Mouse (Mus musculus): ENCODE measurements at regions not wholly inside any gene's neighbourhood (a gene's known extent, or its start where the extent isn't known, plus 50 kb on each side); places are given as distances from the start of the nearest gene placed in this dataset.

DNA sequence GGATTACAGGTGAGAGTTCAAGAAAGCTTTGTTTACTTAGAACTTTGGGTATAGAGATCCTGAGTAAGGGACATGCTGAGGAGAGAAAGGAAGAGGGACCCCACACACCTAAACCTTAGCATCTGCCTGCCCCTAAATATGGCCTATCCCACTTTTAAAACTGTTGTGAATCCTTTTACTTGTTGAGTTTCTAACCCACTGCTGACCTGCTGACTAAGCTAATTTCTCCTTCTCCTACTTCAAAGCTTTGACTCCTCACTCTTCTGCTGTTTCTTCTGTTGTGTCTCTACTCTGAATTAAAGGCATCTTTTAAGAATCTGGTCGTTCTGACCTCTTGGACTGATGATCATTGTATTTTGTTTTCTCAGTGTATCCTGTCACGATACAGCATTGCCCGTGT lies 118.4 kb upstream of the Tars start:
- intact Hi-C loops (cut with DNase I), result no loop called here
- Histone ChIP-seq H3K27ac (no peak overlapping the region), H3K4me1 (ENCODE audit: control insufficient read depth, insufficient read depth, low read length) (no peaks in the 10 kb centered on the region), H3K4me3 (no peak overlapping the region), H3K36me3 (ENCODE audit: control insufficient read depth, insufficient read depth, low read length) (no peaks in the 10 kb centered on the region), H3K9ac (ENCODE audit: low read depth, low read length) (no peak overlapping the region), H3K79me2 (replicated peaks; ENCODE audit: control insufficient read depth, insufficient read depth, low read length) (no peaks in the 10 kb centered on the region), H3K27me3 (ENCODE audit: control insufficient read depth, insufficient read depth, low read length) (no peaks in the 10 kb centered on the region)
- 72% methylated on average over 3 of the region's 3 CpGs for WGBS
- TF ChIP-seq CTCF (IDR thresholded peaks at IDR 0.05) (no peak), EP300 (IDR thresholded peaks at IDR 0.05; ENCODE audit: insufficient read depth, low read depth, low read length) (no peak)
- no peak for DNase-seq

DNA sequence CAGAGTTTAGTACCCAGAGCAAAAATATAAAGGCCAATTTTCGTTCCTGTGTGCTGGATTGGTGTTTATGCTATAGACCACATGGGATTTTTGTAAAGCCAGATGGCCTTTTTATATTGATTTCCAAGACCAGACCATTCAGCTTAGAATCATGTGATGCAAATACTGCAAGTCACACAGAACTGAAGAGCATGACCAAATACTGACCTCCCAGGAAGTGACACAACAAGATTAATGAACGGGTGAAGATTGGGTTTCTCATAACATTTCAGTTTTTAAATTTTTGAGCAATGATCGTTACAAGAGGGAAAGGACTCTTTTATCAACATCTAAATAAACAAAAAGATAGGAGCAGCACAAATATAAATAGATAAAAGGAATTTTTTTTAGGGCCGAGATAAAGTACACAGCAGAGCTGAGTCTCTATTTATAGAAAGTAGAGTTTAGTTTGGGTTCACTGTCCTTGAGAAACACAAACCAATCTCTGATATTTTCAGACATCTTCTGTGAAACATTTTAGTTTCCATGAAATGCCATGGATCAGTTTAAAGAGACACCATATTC lies 105.7 kb upstream of the Tars start:
- Histone ChIP-seq H3K27ac (no peak overlapping the region), H3K36me3 (ENCODE audit: control insufficient read depth, insufficient read depth, low read length) (no peaks in the 10 kb centered on the region), H3K4me1 (ENCODE audit: control insufficient read depth, insufficient read depth, low read length) (no peaks in the 10 kb centered on the region), H3K79me2 (replicated peaks; ENCODE audit: control insufficient read depth, insufficient read depth, low read length) (no peaks in the 10 kb centered on the region), H3K9ac (ENCODE audit: low read depth, low read length) (no peak overlapping the region), H3K27me3 (ENCODE audit: control insufficient read depth, insufficient read depth, low read length) (no peaks in the 10 kb centered on the region), H3K4me3 (no peak overlapping the region)
- 38% methylated on average over 4 of the region's 4 CpGs for WGBS
- DNase-seq, result no peak
- TF ChIP-seq POLR2A (IDR thresholded peaks at IDR 0.05; ENCODE audit: insufficient read depth, low read depth, low read length) (no peak), CTCF (IDR thresholded peaks at IDR 0.05) (no peak), EP300 (IDR thresholded peaks at IDR 0.05; ENCODE audit: insufficient read depth, low read depth, low read length) (no peak)
- intact Hi-C loops (cut with DNase I), result no loop called here

DNA sequence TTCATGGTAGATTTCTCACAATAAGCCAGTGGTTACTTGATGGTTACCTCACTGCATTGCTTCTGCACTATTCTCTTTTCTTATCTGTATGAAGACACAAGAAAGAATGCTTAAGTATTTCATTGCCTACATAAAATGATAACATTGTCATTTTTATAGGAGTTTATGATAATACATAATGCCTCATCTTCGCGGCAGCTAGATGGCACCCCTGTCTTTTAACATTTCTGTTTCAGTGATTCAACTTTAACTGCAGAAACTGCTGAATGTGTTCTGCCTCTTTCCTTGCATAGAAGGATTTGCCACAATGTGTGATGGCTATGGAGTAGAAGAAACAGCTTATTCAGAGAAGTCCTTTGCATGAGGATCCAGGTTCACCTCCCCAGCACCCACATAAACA lies 97.0 kb upstream of the Tars start:
- Histone ChIP-seq H3K4me3 (no peak overlapping the region), H3K4me1 (ENCODE audit: control insufficient read depth, insufficient read depth, low read length) (no peaks in the 10 kb centered on the region), H3K36me3 (ENCODE audit: control insufficient read depth, insufficient read depth, low read length) (no peaks in the 10 kb centered on the region), H3K27ac (no peak overlapping the region), H3K79me2 (replicated peaks; ENCODE audit: control insufficient read depth, insufficient read depth, low read length) (no peaks in the 10 kb centered on the region), H3K27me3 (ENCODE audit: control insufficient read depth, insufficient read depth, low read length) (no peaks in the 10 kb centered on the region), H3K9ac (ENCODE audit: low read depth, low read length) (no peak overlapping the region)
- intact Hi-C loops (cut with DNase I), result no loop called here
- no peak for DNase-seq
- TF ChIP-seq CTCF (IDR thresholded peaks at IDR 0.05), result peak; percentile 36
- TF ChIP-seq EP300 (IDR thresholded peaks at IDR 0.05; ENCODE audit: insufficient read depth, low read depth, low read length), result no peak
- TF ChIP-seq POLR2A (IDR thresholded peaks at IDR 0.05; ENCODE audit: insufficient read depth, low read depth, low read length), result no peak
- 92% methylated on average over 2 of the region's 2 CpGs for WGBS

DNA sequence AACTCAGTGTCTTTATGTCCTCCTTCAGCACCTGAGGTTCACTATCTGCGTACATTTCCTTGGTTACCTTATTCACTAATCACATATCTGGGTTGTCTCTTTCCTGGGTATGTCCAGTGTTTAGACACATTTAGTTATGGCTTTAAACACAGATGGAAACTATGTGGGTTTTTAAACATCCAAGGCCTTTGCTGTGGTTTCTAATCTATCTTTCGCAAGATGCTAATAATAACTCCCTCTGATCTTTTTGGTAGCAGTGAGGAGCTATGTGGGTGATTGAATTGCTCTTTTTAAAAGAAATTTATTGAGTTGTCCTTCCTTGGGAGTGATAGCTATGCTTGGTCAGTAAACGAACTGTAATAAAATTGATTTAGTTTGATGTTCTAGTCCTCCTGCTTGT lies 89.7 kb upstream of the Tars start:
- WGBS, result 83% methylated on average over 3 of the region's 3 CpGs
- DNase-seq, result no peak
- Histone ChIP-seq H3K4me1 (ENCODE audit: control insufficient read depth, insufficient read depth, low read length) (no peaks in the 10 kb centered on the region), H3K27me3 (ENCODE audit: control insufficient read depth, insufficient read depth, low read length) (no peaks in the 10 kb centered on the region), H3K4me3 (no peak overlapping the region), H3K36me3 (ENCODE audit: control insufficient read depth, insufficient read depth, low read length) (no peaks in the 10 kb centered on the region), H3K79me2 (replicated peaks; ENCODE audit: control insufficient read depth, insufficient read depth, low read length) (no peaks in the 10 kb centered on the region), H3K9ac (ENCODE audit: low read depth, low read length) (no peak overlapping the region), H3K27ac (no peak overlapping the region)
- TF ChIP-seq EP300 (IDR thresholded peaks at IDR 0.05; ENCODE audit: insufficient read depth, low read depth, low read length), result no peak
- intact Hi-C loops (cut with DNase I), result no loop called here

DNA sequence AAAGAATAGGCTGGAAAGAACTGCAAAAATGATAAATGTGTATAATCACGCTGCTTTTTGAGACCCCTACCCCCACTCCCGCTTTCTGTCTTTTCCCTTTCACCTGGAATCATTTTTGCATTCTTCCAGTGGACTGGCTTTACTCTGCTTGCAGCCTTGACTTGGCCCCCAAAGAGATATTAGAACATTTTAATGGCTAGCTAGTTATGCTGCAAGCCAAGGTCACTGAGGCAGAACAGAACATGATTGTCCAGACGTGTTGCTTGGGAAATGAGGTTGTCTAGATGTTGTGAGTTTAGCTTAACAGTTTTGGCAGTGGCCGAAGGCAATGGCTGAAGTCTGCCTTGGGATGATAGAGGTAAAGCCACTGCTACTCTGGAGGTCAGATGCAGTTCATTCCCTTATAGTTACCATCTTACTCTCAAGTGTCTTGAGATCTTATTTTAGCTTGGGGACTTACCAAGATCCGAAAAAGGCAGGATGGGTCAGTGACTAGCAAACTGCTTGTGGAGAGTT lies 87.9 kb upstream of the Tars start:
- TF ChIP-seq CTCF (IDR thresholded peaks at IDR 0.05), result no peak
- no peak for TF ChIP-seq EP300 (IDR thresholded peaks at IDR 0.05; ENCODE audit: insufficient read depth, low read depth, low read length)
- TF ChIP-seq POLR2A (IDR thresholded peaks at IDR 0.05; ENCODE audit: insufficient read depth, low read depth, low read length), result no peak
- no peaks in the 10 kb centered on the region for H3K79me2 ChIP-seq (replicated peaks; ENCODE audit: control insufficient read depth, insufficient read depth, low read length)
- WGBS, result 79% methylated on average over 5 of the region's 5 CpGs
- H3K4me3 ChIP-seq, result no peak overlapping the region
- H3K4me1 ChIP-seq (ENCODE audit: control insufficient read depth, insufficient read depth, low read length), result no peaks in the 10 kb centered on the region
- intact Hi-C loops (cut with DNase I), result no loop called here
- H3K36me3 ChIP-seq (ENCODE audit: control insufficient read depth, insufficient read depth, low read length), result no peaks in the 10 kb centered on the region
- no peak overlapping the region for H3K9ac ChIP-seq (ENCODE audit: low read depth, low read length)
- no peak for DNase-seq
- H3K27ac ChIP-seq, result no peak overlapping the region
- no peaks in the 10 kb centered on the region for H3K27me3 ChIP-seq (ENCODE audit: control insufficient read depth, insufficient read depth, low read length)

DNA sequence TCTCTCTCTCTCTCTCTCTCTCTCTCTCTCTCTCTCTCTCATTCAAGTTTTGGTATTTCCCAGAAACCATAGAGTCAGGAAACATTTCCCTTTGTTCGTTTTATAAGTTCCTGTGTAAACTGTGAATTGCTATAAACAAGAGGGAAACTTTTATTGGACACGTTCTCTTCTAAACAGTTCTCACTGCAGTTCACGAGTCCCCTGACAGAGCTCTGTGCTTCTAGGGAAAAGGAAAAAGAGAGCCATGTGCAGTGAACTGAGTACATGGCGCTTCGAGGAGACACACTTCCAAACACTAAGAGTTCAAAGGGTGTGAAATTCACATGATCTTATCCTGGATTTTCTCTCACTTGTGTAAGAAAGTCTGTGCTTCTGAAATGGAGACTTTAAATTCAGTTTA lies 84.5 kb upstream of the Tars start:
- no peaks in the 10 kb centered on the region for H3K4me1 ChIP-seq (ENCODE audit: control insufficient read depth, insufficient read depth, low read length)
- intact Hi-C loops (cut with DNase I), result no loop called here
- H3K36me3 ChIP-seq (ENCODE audit: control insufficient read depth, insufficient read depth, low read length), result no peaks in the 10 kb centered on the region
- no peak overlapping the region for H3K27ac ChIP-seq
- no peaks in the 10 kb centered on the region for H3K27me3 ChIP-seq (ENCODE audit: control insufficient read depth, insufficient read depth, low read length)
- WGBS, result 50% methylated on average over 5 of the region's 5 CpGs
- no peaks in the 10 kb centered on the region for H3K79me2 ChIP-seq (replicated peaks; ENCODE audit: control insufficient read depth, insufficient read depth, low read length)
- no peak for DNase-seq
- H3K4me3 ChIP-seq, result no peak overlapping the region
- no peak for TF ChIP-seq EP300 (IDR thresholded peaks at IDR 0.05; ENCODE audit: insufficient read depth, low read depth, low read length)
- no peak for TF ChIP-seq POLR2A (IDR thresholded peaks at IDR 0.05; ENCODE audit: insufficient read depth, low read depth, low read length)
- TF ChIP-seq CTCF (IDR thresholded peaks at IDR 0.05), result no peak
- H3K9ac ChIP-seq (ENCODE audit: low read depth, low read length), result no peak overlapping the region
